Mouse (Mus musculus) adrenal gland, postnatal 36 days (tissue): ENCODE results near the gene Enpep. TPM values are rescaled to one million over a fixed set of nuclear protein-coding genes. Genes with fewer than 3 reads are reported as not detected.

Experiments
- DNase-seq, 2 experiments: peaks; one replicate each; pipeline ENCODE4 v3.0.0; 2021; ENCODE audit warnings: mixed read lengths in 1 of 2
- long read RNA-seq, 2 experiments: library from polyadenylated mRNA; stranded (forward); transcript quantifications; one replicate each; pipeline ENCODE4 v2.0.0; 2021; ENCODE audit warnings: borderline sequencing depth in 2 of 2
- total RNA-seq, 2 experiments: library from RNA; stranded (reverse); gene quantifications; 2 replicates each; pipeline ENCODE4 v1.2.3; 2021

Gene Enpep
- total RNA-seq, result 10 to 100 TPM; 12.3 to 22.0 TPM
- long read RNA-seq, experiment 1, full-length matches to known transcripts, result 4 of 4 reads
- long read RNA-seq, experiment 1, partial matches to known transcripts, result 0 of 4 reads
- long read RNA-seq, experiment 1, other reads (novel, unspliced or antisense), result 0 of 4 reads
- long read RNA-seq, experiment 2, full-length matches to known transcripts, result 3 of 3 reads
- long read RNA-seq, experiment 2, partial matches to known transcripts, result 0 of 3 reads
- long read RNA-seq, experiment 2, other reads (novel, unspliced or antisense), result 0 of 3 reads

DNA sequence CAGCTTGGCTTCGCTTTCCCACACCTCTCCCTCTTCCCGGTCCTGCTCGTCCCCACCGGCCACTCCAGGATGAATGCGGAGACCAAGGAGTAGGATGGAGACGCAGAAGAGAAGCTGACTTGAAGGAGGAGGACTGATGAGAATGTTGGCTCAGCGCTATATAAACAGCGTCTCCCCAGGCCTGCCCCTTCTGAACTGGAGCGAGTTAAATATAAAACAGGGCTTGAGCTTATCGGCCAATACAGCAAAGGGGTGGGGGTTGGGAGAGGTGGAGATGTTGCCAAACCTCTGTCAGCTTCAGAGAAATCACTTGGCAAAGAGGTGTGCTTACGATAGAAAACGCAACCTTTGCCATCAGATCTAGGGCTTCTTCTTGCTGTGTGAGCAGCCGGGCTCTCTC is at the start of gene Enpep:
TSS of gene Enpep (minus strand) at position 135 of the 400 bp plus-strand sequence.
- DNase-seq, result peak; percentile 25 to 68

DNA sequence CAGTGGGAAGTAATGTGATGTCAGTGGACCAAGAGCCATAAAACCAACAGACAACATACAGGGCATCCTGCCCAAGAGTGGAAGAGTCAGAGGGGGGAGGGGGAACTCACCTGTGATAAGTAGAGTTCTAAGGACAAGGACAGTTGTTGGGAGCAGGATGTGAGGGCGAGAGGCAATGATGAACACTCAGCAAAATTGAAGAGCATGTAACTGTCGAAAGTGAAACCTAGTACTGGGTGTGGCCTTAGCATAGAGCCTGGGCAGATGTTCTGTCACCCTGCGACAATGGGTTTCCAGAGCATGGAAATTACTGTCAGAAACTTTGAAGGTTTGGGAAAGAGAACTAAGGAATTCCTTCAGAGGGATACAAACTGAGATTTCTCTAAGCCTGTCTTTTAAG is 46.6 kb upstream of the Enpep start:
- no peak for DNase-seq

GRCm38 (mm10) chr3:129375087-129375486 is 42.6 kb upstream of the Enpep start:
- DNase-seq, result no peak

DNA sequence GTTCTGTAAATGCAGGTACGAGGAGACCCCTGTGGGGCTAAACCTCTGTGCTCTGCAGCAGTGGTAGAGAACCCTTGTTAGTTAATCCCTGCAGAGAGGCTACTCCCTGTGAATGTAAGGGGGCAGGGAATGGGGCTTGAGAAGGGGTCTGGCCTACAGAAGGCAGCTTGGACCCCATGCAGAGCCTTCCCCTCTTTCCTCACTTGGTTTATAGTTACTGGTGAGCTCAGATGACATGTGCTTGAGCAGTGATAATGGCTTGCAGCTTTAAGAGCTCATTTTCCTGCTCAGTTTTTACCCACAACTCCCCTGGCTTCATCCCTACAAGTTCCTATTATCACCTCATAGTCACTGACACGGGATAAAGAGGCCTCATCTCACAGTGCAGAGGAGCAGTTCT is 40.6 kb upstream of the Enpep start:
- DNase-seq, result no peak

DNA sequence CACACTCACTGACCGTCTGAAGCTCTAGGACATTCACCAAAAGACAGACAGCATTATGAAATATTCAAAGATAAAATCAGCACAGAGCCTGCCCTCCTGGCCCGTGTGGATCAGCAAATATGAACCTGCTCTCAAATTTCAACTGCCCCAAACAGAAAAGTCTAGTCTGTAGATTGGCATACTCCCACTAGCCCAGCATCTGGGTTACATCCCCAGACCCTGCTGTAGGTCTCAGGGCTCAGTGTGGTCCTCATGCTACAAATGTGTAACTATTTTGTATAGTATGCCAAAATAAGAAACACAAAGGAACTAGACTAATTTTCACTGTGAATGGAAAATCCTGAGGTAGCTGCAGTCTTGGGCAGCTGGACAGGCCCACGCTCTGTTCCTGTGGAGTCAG is 37.0 kb upstream of the Enpep start:
- no peak for DNase-seq

- DNase-seq, result no peak
Observed at GRCm38 (mm10) chr3:129365919-129366318, 33.4 kb upstream of the Enpep start.

- peak in 1 of 2 experiments; percentile 13 for DNase-seq
Observed at GRCm38 (mm10) chr3:129364818-129365390, 32.4 kb upstream of the Enpep start.

DNA sequence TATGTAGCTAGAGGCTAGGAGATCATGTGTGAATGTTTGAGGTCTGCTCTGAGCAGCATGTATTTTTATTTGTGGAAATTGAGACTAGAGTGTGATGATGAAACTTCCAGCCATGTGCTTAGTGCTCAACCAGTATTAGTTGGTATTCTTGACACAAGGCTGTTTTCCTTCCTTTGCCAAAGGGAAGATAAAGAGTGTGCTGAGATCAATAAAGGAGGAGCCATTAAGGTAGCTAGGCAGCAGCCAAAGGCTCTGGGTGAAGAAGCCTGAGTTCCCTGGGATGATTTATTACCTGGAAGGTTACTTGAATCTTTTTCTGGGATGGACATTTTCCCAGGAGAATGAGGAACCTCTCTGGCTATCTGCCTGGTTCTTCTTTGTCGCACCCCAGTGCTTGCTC is 30.9 kb upstream of the Enpep start:
- DNase-seq, result no peak

GRCm38 (mm10) chr3:129358115-129358514 is 25.6 kb upstream of the Enpep start:
- DNase-seq, result no peak

DNA sequence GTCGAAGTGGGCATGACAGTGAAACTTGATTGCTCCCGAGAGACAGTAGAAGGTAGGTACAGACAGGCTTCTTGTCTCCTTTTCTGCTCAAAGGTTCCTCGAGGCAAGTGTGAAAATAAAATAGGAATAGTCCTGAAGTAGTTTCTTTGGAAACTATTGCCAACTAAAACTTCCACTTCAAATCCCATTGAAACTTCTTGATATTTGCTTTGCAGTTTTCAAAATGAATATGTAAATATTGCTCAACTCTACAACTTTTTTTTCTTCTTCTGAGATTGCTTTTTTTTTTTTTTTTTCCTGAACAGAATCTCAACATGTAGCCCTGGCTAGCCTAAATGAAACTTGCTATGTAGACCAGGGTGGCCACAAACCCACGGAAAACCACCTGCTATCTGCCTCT is 21.4 kb upstream of the Enpep start:
- no peak for DNase-seq

- DNase-seq, result no peak
Observed at GRCm38 (mm10) chr3:129351320-129351877, 18.9 kb upstream of the Enpep start.

DNA sequence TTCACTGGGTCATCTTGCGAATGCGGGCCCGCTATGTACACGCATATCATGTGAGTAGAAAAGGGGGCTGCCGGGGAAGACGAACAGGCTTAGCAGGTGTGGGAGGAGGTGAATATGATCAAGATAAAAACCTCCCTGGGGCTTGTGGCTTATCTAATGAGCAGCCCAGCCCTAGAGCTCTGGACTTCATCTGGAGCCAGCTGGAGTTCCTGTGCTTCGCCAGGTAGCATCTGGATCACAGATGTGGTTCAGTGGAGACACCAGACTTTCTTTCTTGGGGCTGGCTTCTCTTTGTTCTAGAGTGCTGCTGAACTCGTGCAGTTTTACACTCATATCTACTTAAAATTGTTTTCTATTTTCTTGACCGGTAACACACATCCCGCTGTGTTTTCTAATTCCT is 14.8 kb upstream of the Enpep start:
- DNase-seq, result no peak

GRCm38 (mm10) chr3:129342767-129343166 is 10.2 kb upstream of the Enpep start:
- DNase-seq, result no peak

DNA sequence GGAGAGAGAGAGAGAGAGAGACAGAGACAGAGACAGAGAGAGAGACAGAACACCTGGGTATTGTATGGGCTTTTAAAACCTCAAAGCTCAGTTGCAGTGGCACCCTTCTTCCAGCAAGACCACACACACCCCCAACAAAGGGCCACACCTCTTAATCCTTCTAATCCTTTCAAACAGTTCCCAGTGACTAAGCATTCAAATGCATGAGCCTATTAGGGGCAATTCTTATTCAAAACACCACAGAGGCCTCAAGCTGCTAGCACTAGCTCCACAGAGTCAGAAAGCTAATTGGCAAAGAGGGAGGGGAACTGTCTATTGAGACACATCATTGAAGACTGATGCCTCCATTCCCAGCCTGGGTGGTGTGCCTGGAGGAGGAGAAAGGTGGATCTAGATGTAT is 8.5 kb upstream of the Enpep start:
- no peak for DNase-seq

GRCm38 (mm10) chr3:129338296-129339091 is 6.0 kb upstream of the Enpep start:
- peak; percentile 3 to 37 for DNase-seq

DNA sequence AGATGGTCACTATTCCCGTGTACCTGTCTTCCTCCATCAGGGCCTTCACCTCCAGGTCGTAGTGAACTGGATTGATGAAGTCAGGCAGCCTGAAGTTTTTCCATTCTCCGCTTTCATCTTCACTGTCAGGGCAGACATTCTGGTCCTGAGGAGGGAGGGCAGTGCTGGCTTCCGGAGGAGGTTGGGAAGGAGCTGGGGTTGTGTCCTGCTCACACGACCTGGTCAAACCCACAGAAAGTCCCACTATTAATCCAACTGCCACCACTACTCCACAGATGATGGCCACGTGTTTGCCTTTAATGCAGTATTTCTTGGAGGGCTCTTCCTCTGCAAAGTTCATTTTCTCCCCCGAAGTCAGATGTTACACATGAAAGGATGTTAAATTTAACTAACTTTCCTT is 378 bp downstream of the Enpep start:
- no peak for DNase-seq

DNA sequence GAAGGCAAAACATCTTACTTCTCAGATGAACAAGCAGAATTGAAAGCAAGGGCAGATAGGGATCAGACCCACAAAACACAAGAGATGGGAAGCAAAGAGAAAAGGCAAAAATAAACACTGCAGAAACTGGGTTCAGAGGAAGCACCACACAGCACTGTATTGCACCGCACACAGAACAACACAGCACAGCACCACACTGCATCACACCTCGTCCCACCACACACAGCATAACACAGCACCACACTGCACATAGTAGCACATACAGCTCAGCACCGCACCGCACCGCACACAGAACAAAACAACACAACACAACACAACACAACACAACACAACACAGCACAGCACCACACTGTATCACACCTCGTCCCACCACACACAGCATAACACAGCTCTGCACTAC is 1.1 kb downstream of the Enpep start:
- DNase-seq, result no peak

GRCm38 (mm10) chr3:129328056-129328455 is 4.5 kb downstream of the Enpep start:
- DNase-seq, result no peak

GRCm38 (mm10) chr3:129321585-129321984 is 10.9 kb downstream of the Enpep start:
- no peak for DNase-seq

- DNase-seq, result no peak
Observed at GRCm38 (mm10) chr3:129317032-129317729, 15.3 kb downstream of the Enpep start.

GRCm38 (mm10) chr3:129313671-129314415 is 18.7 kb downstream of the Enpep start:
- no peak for DNase-seq

DNA sequence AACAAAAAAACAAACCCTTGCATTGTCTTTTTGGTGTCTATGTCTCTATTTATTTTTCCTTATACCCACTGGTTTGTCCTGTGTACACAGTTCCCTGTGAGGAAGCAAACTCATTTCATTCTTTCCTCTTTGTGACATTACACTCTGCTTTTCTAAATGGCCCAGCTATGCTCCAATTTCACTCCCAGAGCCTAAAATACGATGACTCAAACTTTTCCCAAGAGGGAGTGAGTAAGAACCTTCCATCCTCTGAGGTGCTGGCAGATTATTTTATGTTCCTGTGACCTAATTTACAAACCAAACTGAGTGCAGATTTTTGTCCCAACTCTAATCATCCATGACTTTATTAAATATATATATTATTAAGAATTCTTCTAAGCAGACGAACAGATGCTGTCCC is 19.3 kb downstream of the Enpep start:
- no peak for DNase-seq
